Mouse (Mus musculus) heart, embryonic 16.5 days (tissue): Measurements from ENCODE around the gene Arhgap28. TPM values are rescaled to one million over a fixed set of nuclear protein-coding genes. Genes with fewer than 3 reads are reported as not detected.

Experiments
- ATAC-seq: fragments of 200-750 bp; cut with Nextera tagmentation; replicated peaks from 2 replicates; pipeline ENCODE4 v1.8.0; 2017; ENCODE audit warnings: moderate number of reproducible peaks; ENCODE audit not compliant: insufficient read depth, low FRiP score; ENCODE audit errors: extremely low read depth
- H3K27ac ChIP-seq: fragments of 300-500 bp; sonication (generic); 2 replicates; pipeline ENCODE4 v1.5.1; 2014; ENCODE audit warnings: mild to moderate bottlenecking, low read length, control low read depth, moderate library complexity
- H3K27me3 ChIP-seq: fragments of 300-500 bp; sonication (generic); 2 replicates; pipeline ENCODE4 v1.6.1; 2014; ENCODE audit warnings: low read length, mixed read lengths; ENCODE audit not compliant: control insufficient read depth, insufficient read depth
- H3K36me3 ChIP-seq: fragments of 300-500 bp; sonication (generic); 2 replicates; pipeline ENCODE4 v1.6.1; 2014; ENCODE audit not compliant: control insufficient read depth, insufficient read depth
- H3K4me1 ChIP-seq: fragments of 300-500 bp; sonication (generic); 2 replicates; pipeline ENCODE4 v1.6.1; 2014; ENCODE audit warnings: low read length, mixed read lengths; ENCODE audit not compliant: control insufficient read depth, insufficient read depth
- H3K4me2 ChIP-seq: fragments of 300-500 bp; sonication (generic); 2 replicates; pipeline ENCODE4 v1.6.1; 2014; ENCODE audit warnings: low read depth, mild to moderate bottlenecking, control low read depth, low read length
- H3K4me3 ChIP-seq: fragments of 300-500 bp; sonication (generic); 2 replicates; pipeline ENCODE4 v1.5.1; 2014; ENCODE audit warnings: mild to moderate bottlenecking, control low read depth, low read length
- H3K9ac ChIP-seq: fragments of 300-500 bp; sonication (generic); 2 replicates; pipeline ENCODE4 v1.6.1; 2014; ENCODE audit warnings: low read length, control low read depth
- H3K9me3 ChIP-seq: fragments of 300-500 bp; sonication (generic); replicated peaks from 2 replicates; pipeline ENCODE4 v1.6.1; 2016; ENCODE audit warnings: low read length; ENCODE audit not compliant: control insufficient read depth
- WGBS: fragments of 180-500 bp; shearing (Covaris S2); extraction: QIAGEN DNeasy Blood & Tissue Kit; methylation state at CpG from one replicate; pipeline ENCODE4 v1.1.7; 2014; 5-methylcytosine and 5-hydroxymethylcytosine counted together
- polyA plus RNA-seq: library from polyadenylated mRNA; unstranded; fragments of >200 nt; fragmentation: Nextera tagmentation; extraction: Ambion mirVana; gene quantifications from 2 replicates; pipeline ENCODE4 v1.2.1, GENCODE M21; 2015

The Arhgap28 gene
- polyA plus RNA-seq, 1 experiment from 2014 or later = 10.5 TPM

- no peaks in the 10 kb centered on the region for H3K36me3 ChIP-seq
- no peak overlapping the region for H3K9ac ChIP-seq
- H3K27me3 ChIP-seq = no peaks in the 10 kb centered on the region
- no peaks in the 10 kb centered on the region for H3K9me3 ChIP-seq
- no peak; the same call in 1 of the 2 replicates for ATAC-seq
- peaks cover 4% of the 10 kb centered on the region; the same call in 1 of the 2 replicates for H3K4me1 ChIP-seq
- H3K27ac ChIP-seq = peak overlapping the region; percentile 77
- H3K4me2 ChIP-seq = peak overlapping the region; percentile 47
- WGBS = 38% methylated on average over 20 of the region's 20 CpGs
- H3K4me3 ChIP-seq = no peak overlapping the region
Measured at GRCm38 (mm10) chr17:67889481-67890325, 114.2 kb downstream of the Arhgap28 start.

- H3K4me3 ChIP-seq = no peak overlapping the region
- WGBS = 75% methylated on average over 9 of the region's 9 CpGs
Measured at GRCm38 (mm10) chr17:67888081-67888480, 115.8 kb downstream of the Arhgap28 start.

GRCm38 (mm10) chr17:67886326-67886725 is 117.6 kb downstream of the Arhgap28 start:
- no peak for ATAC-seq
- WGBS = 70% methylated on average over 5 of the region's 5 CpGs
- H3K27ac ChIP-seq = no peak overlapping the region

More at GRCm38 (mm10) chr17:67888081-67888480, 115.8 kb downstream of the Arhgap28 start:
- Histone ChIP-seq H3K27me3 (no peaks in the 10 kb centered on the region), H3K27ac (no peak overlapping the region), H3K4me2 (no peak overlapping the region), H3K9me3 (no peaks in the 10 kb centered on the region), H3K36me3 (no peaks in the 10 kb centered on the region), H3K9ac (no peak overlapping the region), H3K4me1 (peaks cover 4% of the 10 kb centered on the region; the same call in 1 of the 2 replicates)
- no peak for ATAC-seq

GRCm38 (mm10) chr17:67877599-67877998 is 126.3 kb downstream of the Arhgap28 start:
- H3K4me2 ChIP-seq = no peak overlapping the region
- H3K27ac ChIP-seq = no peak overlapping the region
- no peak for ATAC-seq
- no peak overlapping the region for H3K9ac ChIP-seq
- no peaks in the 10 kb centered on the region for H3K9me3 ChIP-seq
- H3K4me3 ChIP-seq = no peak overlapping the region
- H3K4me1 ChIP-seq = no peaks in the 10 kb centered on the region
- H3K27me3 ChIP-seq = peaks cover 3% of the 10 kb centered on the region
- peaks cover 7% of the 10 kb centered on the region; the same call in 1 of the 2 replicates for H3K36me3 ChIP-seq
- WGBS = 70% methylated on average over 12 of the region's 12 CpGs

More at GRCm38 (mm10) chr17:67886326-67886725, 117.6 kb downstream of the Arhgap28 start:
- no peak overlapping the region for H3K4me2 ChIP-seq
- no peaks in the 10 kb centered on the region for H3K36me3 ChIP-seq
- no peak overlapping the region for H3K9ac ChIP-seq
- peaks cover 4% of the 10 kb centered on the region; the same call in 1 of the 2 replicates for H3K4me1 ChIP-seq
- H3K4me3 ChIP-seq = no peak overlapping the region
- H3K27me3 ChIP-seq = no peaks in the 10 kb centered on the region
- H3K9me3 ChIP-seq = no peaks in the 10 kb centered on the region

GRCm38 (mm10) chr17:67869731-67870601 is 134.0 kb downstream of the Arhgap28 start:
- H3K36me3 ChIP-seq = peaks cover 16% of the 10 kb centered on the region
- no peak overlapping the region for H3K9ac ChIP-seq
- peaks cover 7% of the 10 kb centered on the region; the same call in 1 of the 2 replicates for H3K9me3 ChIP-seq
- no peak overlapping the region for H3K4me2 ChIP-seq
- H3K27ac ChIP-seq = no peak overlapping the region
- no peaks in the 10 kb centered on the region for H3K4me1 ChIP-seq
- H3K27me3 ChIP-seq = peaks cover 26% of the 10 kb centered on the region
- WGBS = 64% methylated on average over 23 of the region's 23 CpGs
- no peak overlapping the region for H3K4me3 ChIP-seq
- no peak for ATAC-seq

- WGBS = 69% methylated on average over 20 of the region's 20 CpGs
- Histone ChIP-seq H3K9me3 (peaks cover 7% of the 10 kb centered on the region; the same call in 1 of the 2 replicates), H3K4me2 (no peak overlapping the region), H3K27ac (peak overlapping the region; percentile 12; the same call in 1 of the 2 replicates), H3K27me3 (peaks cover 33% of the 10 kb centered on the region), H3K9ac (no peak overlapping the region), H3K4me1 (0 out of 2 replicates have a peak, but pooled peaks cover 2% of the 10 kb centered on the region), H3K36me3 (peaks cover 12% of the 10 kb centered on the region), H3K4me3 (no peak overlapping the region)
- ATAC-seq = peak; percentile 29; the same call in 1 of the 2 replicates
Measured at GRCm38 (mm10) chr17:67866541-67867241, 137.2 kb downstream of the Arhgap28 start.

- Histone ChIP-seq H3K4me1 (0 out of 2 replicates have a peak, but pooled peaks cover 2% of the 10 kb centered on the region), H3K27ac (peak overlapping the region; percentile 12; the same call in 1 of the 2 replicates), H3K4me2 (no peak overlapping the region), H3K27me3 (peaks cover 39% of the 10 kb centered on the region), H3K36me3 (peaks cover 6% of the 10 kb centered on the region), H3K4me3 (no peak overlapping the region), H3K9ac (no peak overlapping the region), H3K9me3 (peaks cover 7% of the 10 kb centered on the region; the same call in 1 of the 2 replicates)
- WGBS = 72% methylated on average over 9 of the region's 9 CpGs
- ATAC-seq = no peak
Measured at GRCm38 (mm10) chr17:67866026-67866425, 137.9 kb downstream of the Arhgap28 start.

GRCm38 (mm10) chr17:67864912-67865311 is 139.0 kb downstream of the Arhgap28 start:
- Histone ChIP-seq H3K9me3 (peaks cover 7% of the 10 kb centered on the region; the same call in 1 of the 2 replicates), H3K4me3 (no peak overlapping the region), H3K4me2 (no peak overlapping the region), H3K4me1 (0 out of 2 replicates have a peak, but pooled peaks cover 2% of the 10 kb centered on the region), H3K36me3 (peaks cover 6% of the 10 kb centered on the region), H3K27ac (no peak overlapping the region), H3K9ac (no peak overlapping the region), H3K27me3 (peaks cover 45% of the 10 kb centered on the region)
- no peak for ATAC-seq
- 61% methylated on average over 3 of the region's 3 CpGs for WGBS
